Comparison of ENCODE assay signal across 8 mouse cellular contexts in genomic region chr15:89378831-89379401, GRCm38 (mm10). TPM values are rescaled to one million over a fixed set of nuclear protein-coding genes. Genes with fewer than 3 reads are reported as not detected.
DNase-seq lines count a peak whose midpoint lies in the region; ATAC-seq and TF ChIP-seq lines count a peak whose summit lies in the region.

Gene Odf3b (minus strand): TSS chr15:89379282.

- intact Hi-C loops in left cerebral cortex, postnatal 36 days (cut with DNase I) = no loop called here

- no peak within 1 kb of the TSS for H3K27ac ChIP-seq in forebrain, embryonic 11.5 days (ENCODE audit: low read depth, low read length)
- H3K27ac ChIP-seq in hindbrain, embryonic 12.5 days = no peak within 1 kb of the TSS
- H3K27ac ChIP-seq in limb, embryonic 15.5 days = no peak within 1 kb of the TSS
- H3K27ac ChIP-seq in midbrain, postnatal 0 days (ENCODE audit: low read depth, low read length) = no peak within 1 kb of the TSS

- no peaks in the 10 kb centered on the region for H3K36me3 ChIP-seq in forebrain, embryonic 11.5 days (ENCODE audit: control insufficient read depth, insufficient read depth, low read length)
- no peaks in the 10 kb centered on the region for H3K36me3 ChIP-seq in hindbrain, embryonic 12.5 days
- no peaks in the 10 kb centered on the region for H3K36me3 ChIP-seq in limb, embryonic 15.5 days
- no peaks in the 10 kb centered on the region for H3K36me3 ChIP-seq in midbrain, postnatal 0 days (ENCODE audit: insufficient read depth, low read length)

- H3K9me3 ChIP-seq in forebrain, embryonic 11.5 days (ENCODE audit: control insufficient read depth, low read length) = no peaks in the 10 kb centered on the region
- H3K9me3 ChIP-seq in hindbrain, embryonic 12.5 days (replicated peaks) = no peaks in the 10 kb centered on the region
- no peaks in the 10 kb centered on the region for H3K9me3 ChIP-seq in limb, embryonic 15.5 days
- H3K9me3 ChIP-seq in midbrain, postnatal 0 days (ENCODE audit: low read length) = no peaks in the 10 kb centered on the region

- peaks cover 13% of the 10 kb centered on the region for H3K4me1 ChIP-seq in forebrain, embryonic 11.5 days (replicated peaks; ENCODE audit: control insufficient read depth, insufficient read depth, low read length)
- H3K4me1 ChIP-seq in hindbrain, embryonic 12.5 days = peaks cover 23% of the 10 kb centered on the region
- peaks cover 31% of the 10 kb centered on the region for H3K4me1 ChIP-seq in limb, embryonic 15.5 days
- H3K4me1 ChIP-seq in midbrain, postnatal 0 days (ENCODE audit: insufficient read depth, low read length) = peaks cover 16% of the 10 kb centered on the region

- ATAC-seq in forebrain, embryonic 11.5 days (replicated peaks; ENCODE audit: low FRiP score) = no peak
- ATAC-seq in hindbrain, embryonic 12.5 days (ENCODE audit: low FRiP score) = no peak
- ATAC-seq in limb, embryonic 15.5 days (ENCODE audit: insufficient number of reproducible peaks, low FRiP score, low TSS enrichment, low read depth) = no peak
- no peak for ATAC-seq in midbrain, postnatal 0 days (ENCODE audit: low FRiP score)
- no peak for ATAC-seq in inflammation-experienced regulatory T-cells, adult 6 months

- H3K27me3 ChIP-seq in forebrain, embryonic 11.5 days (ENCODE audit: control insufficient read depth, insufficient read depth, low read length) = peaks cover 42% of the 10 kb centered on the region
- H3K27me3 ChIP-seq in hindbrain, embryonic 12.5 days = peaks cover 62% of the 10 kb centered on the region
- H3K27me3 ChIP-seq in limb, embryonic 15.5 days = peaks cover 51% of the 10 kb centered on the region
- peaks cover 32% of the 10 kb centered on the region for H3K27me3 ChIP-seq in midbrain, postnatal 0 days (ENCODE audit: insufficient read depth, low read length)

- WGBS in forebrain, embryonic 11.5 days = under 1% methylated on average over 33 of the region's 33 CpGs
- under 1% methylated on average over 33 of the region's 33 CpGs for WGBS in hindbrain, embryonic 12.5 days
- 2% methylated on average over 33 of the region's 33 CpGs for WGBS in limb, embryonic 15.5 days
- WGBS in midbrain, postnatal 0 days = 1% methylated on average over 33 of the region's 33 CpGs

- TF ChIP-seq CTCF in midbrain, postnatal 0 days (IDR thresholded peaks at IDR 0.05) = no peak

- peak; percentile 32 for DNase-seq in ovary, postnatal 14 days (ENCODE audit: low spot score)
- no peak for DNase-seq in ovary, postnatal 36 days (ENCODE audit: low spot score)
- DNase-seq in forebrain, embryonic 11.5 days (ENCODE audit: low spot score) = no peak
- no peak for DNase-seq in midbrain, postnatal 0 days (ENCODE audit: low spot score)
- DNase-seq in left cerebral cortex, postnatal 36 days (ENCODE audit: low spot score in 2 of 2) = no peak

- peak within 1 kb of the TSS; percentile 43; the same call in 1 of the 2 replicates for H3K9ac ChIP-seq in forebrain, embryonic 11.5 days (ENCODE audit: low read length)
- peak within 1 kb of the TSS; percentile 50 for H3K9ac ChIP-seq in hindbrain, embryonic 12.5 days
- H3K9ac ChIP-seq in limb, embryonic 15.5 days = peak within 1 kb of the TSS; percentile 31; the same call in 1 of the 2 replicates
- 0 out of 2 replicates have a peak within 1 kb of the TSS, but pooled peaks have one; percentile 25 for H3K9ac ChIP-seq in midbrain, postnatal 0 days (replicated peaks; ENCODE audit: low read length, poor library complexity, severe bottlenecking)

- peak within 1 kb of the TSS; percentile 68 for H3K4me2 ChIP-seq in forebrain, embryonic 11.5 days (ENCODE audit: low read depth, low read length, severe bottlenecking)
- H3K4me2 ChIP-seq in hindbrain, embryonic 12.5 days (replicated peaks) = peak within 1 kb of the TSS; percentile 64
- H3K4me2 ChIP-seq in limb, embryonic 15.5 days = peak within 1 kb of the TSS; percentile 64
- H3K4me2 ChIP-seq in midbrain, postnatal 0 days (ENCODE audit: low read depth, low read length, poor library complexity, severe bottlenecking) = peak within 1 kb of the TSS; percentile 66

- peak within 1 kb of the TSS; percentile 35 for H3K4me3 ChIP-seq in forebrain, embryonic 11.5 days (ENCODE audit: low read depth, low read length)
- H3K4me3 ChIP-seq in hindbrain, embryonic 12.5 days = peak within 1 kb of the TSS; percentile 35
- peak within 1 kb of the TSS; percentile 34 for H3K4me3 ChIP-seq in limb, embryonic 15.5 days
- peak within 1 kb of the TSS; percentile 33 for H3K4me3 ChIP-seq in midbrain, postnatal 0 days (ENCODE audit: low read depth, low read length)

RNA-seq across cellular contexts. Expression of gene Odf3b, which starts in this region (rescaled TPM):
- 0.37 and 1.2 TPM in 2 replicates for polyA plus RNA-seq in forebrain, embryonic 11.5 days (2014; fragmentation: Nextera tagmentation; extraction: Ambion mirVana)
- polyA plus RNA-seq in hindbrain, embryonic 12.5 days (2016; fragmentation: Nextera tagmentation; extraction: Ambion mirVana) = 2.6 and 3.2 TPM in 2 replicates
- 0.42 and 0.56 TPM in 2 replicates for polyA plus RNA-seq in limb, embryonic 15.5 days (2015; fragmentation: Nextera tagmentation; extraction: Ambion mirVana)
- 2.2 and 10.7 TPM in 2 replicates for total RNA-seq in midbrain, postnatal 0 days (2014; rRNA removed)
- 6.7 and 8.6 TPM in 2 replicates for polyA plus RNA-seq in midbrain, postnatal 0 days (2015; fragmentation: Nextera tagmentation; extraction: Ambion mirVana)
- 1 to 10 TPM in 1 of 2 experiments, under 1 TPM in 1; 0.66 to 1.9 TPM for total RNA-seq in left cerebral cortex, postnatal 36 days (2021)
- polyA plus RNA-seq in inflammation-experienced regulatory T-cells, adult 6 months (2017; shearing (Covaris generic)) = 1 to 10 TPM in 2 of 3 experiments, under 1 TPM in 1; 0.41 to 2.0 (median 1.8) TPM
